Mouse (Mus musculus) liver, embryonic 14.5 days (tissue): ENCODE measurements around the gene Svs6.

Experiments used
- CTCF ChIP-seq: IDR thresholded peaks from 2 replicates; pipeline ENCODE4 v1.5.1; 2016; ENCODE audit warnings: antibody characterized with exemption, low read depth, control low read depth
- EP300 ChIP-seq: IDR thresholded peaks from 2 replicates; pipeline ENCODE4 v1.6.1; 2016; ENCODE audit warnings: antibody characterized with exemption, low read depth

GRCm38 (mm10) chr2:164359031-164359430 is 42.5 kb downstream of the Svs6 start:
- TF ChIP-seq CTCF, result no peak
- no peak for TF ChIP-seq EP300
